Mouse (Mus musculus) ES-Bruce4 (cell line): ENCODE results near the gene Chchd3.

Experiments
- CTCF ChIP-seq: IDR thresholded peaks from one replicate; pipeline ENCODE4 v1.8.1; 2011; ENCODE audit warnings: low read depth, low read length
- EP300 ChIP-seq: IDR thresholded peaks from 2 replicates; pipeline ENCODE4 v1.6.1; 2011; ENCODE audit warnings: low read depth, low read length; ENCODE audit not compliant: insufficient read depth
- POLR2A ChIP-seq: IDR thresholded peaks from one replicate; pipeline ENCODE4 v1.8.1; 2011; ENCODE audit warnings: low read length; ENCODE audit not compliant: insufficient read depth

GRCm38 (mm10) chr6:32747333-32747732 lies 312.7 kb downstream of the Chchd3 start:
- TF ChIP-seq CTCF: no peak
- no peak for TF ChIP-seq EP300
- TF ChIP-seq POLR2A: no peak
